Mouse (Mus musculus) bone marrow macrophage, adult 2 months (primary cell): ENCODE results near the gene Gm20388.

Source experiments
- CTCF ChIP-seq: IDR thresholded peaks from 2 replicates; pipeline ENCODE4 v1.5.1; 2012; ENCODE audit warnings: low read depth, mild to moderate bottlenecking, low read length, moderate library complexity
- POLR2A ChIP-seq: IDR thresholded peaks from 2 replicates; pipeline ENCODE4 v1.6.1; 2012; ENCODE audit warnings: mild to moderate bottlenecking, low read depth, low read length, borderline replicate concordance

DNA sequence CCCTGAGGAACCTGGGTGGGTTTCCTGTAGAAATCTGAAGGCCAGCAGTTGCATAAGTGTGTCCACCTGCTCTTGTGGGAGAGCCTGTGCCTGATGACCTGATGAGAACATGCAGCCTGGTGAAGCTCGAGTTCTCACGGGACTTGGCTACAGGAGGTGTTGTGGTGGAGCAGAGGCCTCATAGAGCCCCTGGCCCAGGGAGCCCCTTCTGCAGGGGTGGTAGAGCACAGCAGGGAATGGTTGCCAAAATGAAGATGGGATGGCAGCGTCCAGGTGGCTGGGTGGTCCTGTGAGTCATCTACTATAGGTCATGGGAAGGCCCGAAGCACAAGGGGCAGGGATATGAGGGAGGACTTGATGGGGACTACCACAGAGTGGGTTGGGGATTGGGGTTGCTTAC, 3471.1 kb downstream of the Gm20388 start:
- TF ChIP-seq CTCF, result no peak
- TF ChIP-seq POLR2A, result no peak
